Mouse (Mus musculus) heart, postnatal 0 days (tissue): ENCODE measurements around the gene Slc25a42.

Source experiments
- CTCF ChIP-seq: IDR thresholded peaks from 2 replicates; pipeline ENCODE4 v1.5.1; 2016; ENCODE audit warnings: antibody characterized with exemption, control low read depth, low read depth
- EP300 ChIP-seq: IDR thresholded peaks from 2 replicates; pipeline ENCODE4 v1.6.1; 2016; ENCODE audit warnings: antibody characterized with exemption, low read depth

- TF ChIP-seq EP300 = 0 out of 2 replicates have a peak, but pooled peaks have one; percentile 54
- no peak for TF ChIP-seq CTCF
Observed at GRCm38 (mm10) chr8:70212112-70213055, at the start of gene Slc25a42.
